Mouse (Mus musculus) macrophage (primary cell): ENCODE results near the gene Cdc7. TPM values are rescaled to one million over a fixed set of nuclear protein-coding genes. Genes with fewer than 3 reads are reported as not detected.
"Not testable (repeated sequence)": the region's sequence is repeated elsewhere in the genome, so short reads cannot be mapped to it uniquely, and the experiment has no call there.

Source experiments
- H3K27ac ChIP-seq: fragments of 350-480 bp; formaldehyde crosslinking; 2 replicates; pipeline ENCODE4 v1.9.0; 2021
- H3K36me3 ChIP-seq: fragments of 350-480 bp; formaldehyde crosslinking; 2 replicates; pipeline ENCODE4 v1.9.0; 2021; ENCODE audit errors: inconsistent target
- H3K4me3 ChIP-seq: fragments of 350-480 bp; formaldehyde crosslinking; 2 replicates; pipeline ENCODE4 v1.9.0; 2021; ENCODE audit errors: inconsistent target
- H3K79me2 ChIP-seq: fragments of 350-480 bp; formaldehyde crosslinking; 2 replicates; pipeline ENCODE4 v1.9.0; 2021; ENCODE audit errors: inconsistent target
- WGBS: methylation state at CpG from one replicate; pipeline ENCODE4 v1.1.7; 2026; ENCODE audit warnings: inconsistent platforms; ENCODE audit not compliant: missing documents; 5-methylcytosine and 5-hydroxymethylcytosine counted together
- polyA plus RNA-seq: library from polyadenylated mRNA; stranded (reverse); fragments of 250-400 nt; gene quantifications from 3 replicates; pipeline ENCODE4 v1.2.4, GENCODE M21; 2018; ENCODE audit warnings: inconsistent platforms

Cdc7 gene
- polyA plus RNA-seq, 1 experiment from 2014 or later = 1.7 TPM

- Histone ChIP-seq H3K79me2 (no peaks in the 10 kb centered on the region), H3K4me3 (no peak overlapping the region), H3K36me3 (0 out of 2 replicates have a peak, but pooled peaks cover 5% of the 10 kb centered on the region), H3K27ac (no peak overlapping the region)
- 96% methylated on average over 7 of the region's 7 CpGs for WGBS
These were observed 15.0 kb downstream of the Cdc7 start for GRCm38 (mm10) chr5:106979156-106979555.

GRCm38 (mm10) chr5:106982298-106982952 lies 18.3 kb downstream of the Cdc7 start:
- H3K79me2 ChIP-seq = no peaks in the 10 kb centered on the region
- H3K36me3 ChIP-seq = no peaks in the 10 kb centered on the region
- WGBS = 88% methylated on average over 7 of the region's 7 CpGs
- no peak overlapping the region for H3K4me3 ChIP-seq
- H3K27ac ChIP-seq = no peak overlapping the region

GRCm38 (mm10) chr5:106984934-106985333 lies 20.8 kb downstream of the Cdc7 start:
- not testable (repeated sequence) for H3K4me3 ChIP-seq, H3K36me3 ChIP-seq, H3K79me2 ChIP-seq, H3K27ac ChIP-seq
- 100% methylated on average over 3 of the region's 3 CpGs for WGBS

- H3K36me3 ChIP-seq = no peaks in the 10 kb centered on the region
- WGBS = 15% methylated on average over 2 of the region's 2 CpGs
- no peak overlapping the region for H3K27ac ChIP-seq
- H3K79me2 ChIP-seq = no peaks in the 10 kb centered on the region
- no peak overlapping the region for H3K4me3 ChIP-seq
These were observed 21.5 kb downstream of the Cdc7 start for GRCm38 (mm10) chr5:106985594-106985993.

DNA sequence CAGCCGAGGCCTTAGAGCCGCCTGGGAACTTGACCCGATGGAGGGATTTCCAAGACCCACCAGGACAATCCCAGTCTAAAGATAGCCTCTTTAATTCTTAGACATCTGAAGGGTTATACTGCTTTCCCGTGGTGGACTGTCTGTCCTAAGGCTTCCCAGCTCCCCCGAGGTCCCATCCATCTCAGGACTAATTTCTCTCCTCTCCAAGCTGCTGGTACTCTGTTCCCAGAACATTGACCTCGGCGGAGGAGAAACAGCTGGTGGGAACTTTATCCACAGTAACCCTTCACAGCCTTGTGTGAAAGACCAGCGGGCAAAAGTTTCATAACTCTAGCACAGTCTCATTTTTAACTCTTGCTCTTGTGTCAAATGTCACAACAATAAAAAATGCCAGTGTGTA lies 25.1 kb downstream of the Cdc7 start:
- WGBS = 80% methylated on average over 8 of the region's 8 CpGs
- no peaks in the 10 kb centered on the region for H3K79me2 ChIP-seq
- no peak overlapping the region for H3K27ac ChIP-seq
- no peaks in the 10 kb centered on the region for H3K36me3 ChIP-seq
- H3K4me3 ChIP-seq = no peak overlapping the region

GRCm38 (mm10) chr5:106989786-106990185 lies 25.7 kb downstream of the Cdc7 start:
- no peak overlapping the region for H3K27ac ChIP-seq
- WGBS = 91% methylated on average over 12 of the region's 12 CpGs
- H3K79me2 ChIP-seq = no peaks in the 10 kb centered on the region
- no peak overlapping the region for H3K4me3 ChIP-seq
- no peaks in the 10 kb centered on the region for H3K36me3 ChIP-seq

DNA sequence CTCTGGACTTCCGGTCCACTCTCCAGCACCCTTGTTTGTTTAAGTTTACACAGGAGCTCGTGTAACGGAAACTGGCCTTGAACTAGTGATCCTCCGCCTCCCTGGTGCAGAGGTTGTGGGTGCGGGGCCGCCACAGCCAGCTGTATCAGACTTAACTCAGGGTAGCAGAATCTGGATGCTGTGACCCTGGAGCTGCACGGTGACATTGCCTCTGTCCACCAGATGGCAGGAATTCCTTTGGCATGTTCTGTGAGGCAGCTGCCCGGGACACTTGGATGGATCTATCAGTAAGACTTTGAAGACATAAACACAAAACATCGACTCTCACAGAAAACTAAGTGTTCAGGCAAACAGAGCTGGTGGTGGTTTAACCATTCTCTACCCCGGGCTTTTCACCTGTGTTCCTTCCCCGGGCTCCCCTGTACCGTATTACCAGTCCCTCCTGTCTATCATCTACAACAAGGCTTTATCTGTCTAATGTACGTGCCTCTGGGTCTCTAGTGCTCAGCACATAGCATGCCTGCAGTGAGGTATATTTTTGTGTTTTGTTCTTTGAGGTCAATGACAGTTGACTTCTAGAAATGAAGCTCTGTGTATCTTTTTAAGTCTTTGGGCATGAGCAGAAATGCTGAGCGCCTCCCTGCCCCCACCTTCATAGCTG lies 26.6 kb downstream of the Cdc7 start:
- Histone ChIP-seq H3K79me2 (no peaks in the 10 kb centered on the region), H3K27ac (no peak overlapping the region), H3K4me3 (no peak overlapping the region), H3K36me3 (no peaks in the 10 kb centered on the region)
- WGBS = 39% methylated on average over 14 of the region's 14 CpGs

DNA sequence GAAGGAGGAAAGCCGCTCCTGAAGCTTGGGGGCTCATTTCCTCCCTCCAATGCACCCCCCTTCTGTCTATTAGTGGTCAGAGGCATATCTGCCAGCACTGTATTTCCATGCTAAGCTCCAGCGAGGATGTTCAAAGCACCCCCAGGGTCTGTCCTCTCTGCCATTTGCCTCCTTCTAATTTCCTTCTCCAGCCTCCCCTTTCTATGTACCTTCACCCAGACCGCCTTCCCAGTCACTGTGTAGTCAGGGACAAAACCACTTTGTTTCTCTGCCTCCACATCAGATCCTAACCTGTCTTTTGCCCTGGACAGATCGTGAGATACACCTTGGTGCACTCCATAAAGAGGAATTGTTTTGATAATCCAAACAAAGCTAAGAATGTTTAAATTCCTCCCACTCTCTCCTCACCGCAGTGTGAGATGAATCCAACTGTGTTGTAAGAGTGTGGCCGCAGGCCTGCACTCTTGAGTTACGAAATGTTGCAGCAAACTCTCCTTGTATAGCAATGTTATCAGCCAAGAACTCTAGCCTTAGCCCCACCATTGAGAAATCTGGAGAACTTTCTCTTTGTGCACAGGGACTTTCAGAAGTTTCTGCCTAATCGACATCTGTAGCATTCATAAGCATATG lies 27.3 kb downstream of the Cdc7 start:
- H3K27ac ChIP-seq = no peak overlapping the region

GRCm38 (mm10) chr5:106994716-106995115 lies 30.6 kb downstream of the Cdc7 start:
- 70% methylated on average over 3 of the region's 3 CpGs for WGBS
- Histone ChIP-seq H3K79me2 (no peaks in the 10 kb centered on the region), H3K36me3 (no peaks in the 10 kb centered on the region), H3K4me3 (no peak overlapping the region), H3K27ac (no peak overlapping the region)

More for the DNA sequence above, 27.3 kb downstream of the Cdc7 start:
- 38% methylated on average over 8 of the region's 8 CpGs for WGBS
- no peaks in the 10 kb centered on the region for H3K79me2 ChIP-seq
- H3K4me3 ChIP-seq = no peak overlapping the region
- H3K36me3 ChIP-seq = no peaks in the 10 kb centered on the region

GRCm38 (mm10) chr5:106995886-106996538 lies 31.9 kb downstream of the Cdc7 start:
- H3K4me3 ChIP-seq = no peak overlapping the region
- H3K27ac ChIP-seq = no peak overlapping the region
- no peaks in the 10 kb centered on the region for H3K36me3 ChIP-seq
- WGBS = 49% methylated on average over 5 of the region's 5 CpGs
- H3K79me2 ChIP-seq = no peaks in the 10 kb centered on the region

GRCm38 (mm10) chr5:106996539-106997244 lies 32.6 kb downstream of the Cdc7 start:
- 94% methylated on average over 7 of the region's 7 CpGs for whole genome bisulfite sequencing
- H3K79me2 ChIP-seq = no peaks in the 10 kb centered on the region
- H3K27ac ChIP-seq = no peak overlapping the region
- H3K4me3 ChIP-seq = no peak overlapping the region
- no peaks in the 10 kb centered on the region for H3K36me3 ChIP-seq

DNA sequence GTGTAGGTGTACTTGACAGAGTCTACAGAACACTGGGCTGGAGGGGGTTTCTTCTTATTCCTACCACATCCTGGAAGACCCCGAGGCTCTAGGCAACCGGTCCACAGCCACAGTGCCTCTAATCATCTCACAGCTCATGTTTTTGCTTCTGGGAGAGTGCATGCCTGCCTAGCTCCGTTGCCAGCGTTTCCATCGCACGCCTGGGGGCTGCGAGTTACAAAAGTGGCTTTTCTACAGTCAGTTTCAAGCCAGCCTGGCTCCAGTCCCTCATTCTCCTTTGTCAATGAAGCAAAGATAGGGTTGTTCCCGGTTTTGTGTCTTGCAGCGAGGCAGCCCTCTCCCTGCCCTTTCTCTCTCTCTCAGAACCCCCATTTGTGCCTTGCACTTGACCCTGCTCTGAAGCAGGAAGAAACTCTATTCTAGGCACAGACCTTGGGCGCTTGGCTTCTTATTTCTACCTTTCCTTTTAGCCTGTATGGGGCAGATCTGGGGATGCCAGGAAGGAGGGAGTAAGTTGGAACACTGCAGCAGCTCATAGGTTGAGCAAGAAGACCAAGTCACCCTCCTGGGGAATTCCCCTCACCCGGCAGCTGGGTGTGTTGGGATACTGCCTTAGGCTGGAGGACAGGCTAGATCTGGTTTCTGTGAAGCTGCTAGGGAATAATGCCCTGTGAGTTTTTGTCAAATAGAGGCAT lies 37.4 kb downstream of the Cdc7 start:
- no peaks in the 10 kb centered on the region for H3K79me2 ChIP-seq
- no peaks in the 10 kb centered on the region for H3K36me3 ChIP-seq
- 81% methylated on average over 11 of the region's 11 CpGs for WGBS
- no peak overlapping the region for H3K4me3 ChIP-seq
- no peak overlapping the region for H3K27ac ChIP-seq

DNA sequence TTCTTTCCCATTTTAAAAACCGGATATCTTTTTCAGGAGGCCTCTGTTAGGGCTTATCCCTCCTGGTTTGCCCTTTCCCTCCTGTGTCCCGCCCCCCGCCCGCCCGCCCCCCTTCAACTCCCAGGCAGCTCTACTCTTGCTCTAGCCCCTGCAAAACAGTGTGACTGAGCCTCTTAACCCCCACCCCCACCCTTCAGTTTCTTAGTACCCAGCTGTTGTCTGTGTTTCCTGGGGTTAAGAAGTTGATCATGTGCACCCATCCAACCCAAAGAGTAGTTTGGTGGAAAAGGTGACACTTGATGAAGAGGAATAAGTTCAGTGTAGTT lies 37.9 kb downstream of the Cdc7 start:
- no peaks in the 10 kb centered on the region for H3K79me2 ChIP-seq
- H3K27ac ChIP-seq = no peak overlapping the region
- 72% methylated on average over 5 of the region's 5 CpGs for WGBS
- no peaks in the 10 kb centered on the region for H3K36me3 ChIP-seq
- H3K4me3 ChIP-seq = no peak overlapping the region

DNA sequence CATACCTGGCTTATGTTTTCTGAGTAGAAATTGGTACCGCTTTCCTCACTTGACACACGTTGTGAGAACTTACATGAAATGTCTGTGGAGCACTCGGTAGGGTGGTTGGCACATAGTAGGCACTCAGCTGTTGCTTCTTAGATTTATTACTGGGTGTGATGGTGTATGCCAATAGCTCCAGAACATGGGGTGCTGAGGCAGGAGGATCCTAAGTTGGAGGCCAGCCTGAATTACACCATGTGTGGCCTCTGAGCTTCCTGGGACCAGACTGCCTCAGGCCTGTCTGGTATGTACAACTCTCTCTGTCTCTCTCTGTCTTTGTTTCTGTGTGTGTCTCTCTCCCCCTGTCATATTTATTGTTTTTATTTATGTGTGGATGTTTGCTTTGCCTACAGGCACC lies 45.6 kb downstream of the Cdc7 start:
- 96% methylated on average over 3 of the region's 3 CpGs for WGBS
- Histone ChIP-seq H3K27ac (no peak overlapping the region), H3K79me2 (no peaks in the 10 kb centered on the region), H3K4me3 (no peak overlapping the region), H3K36me3 (no peaks in the 10 kb centered on the region)
